Mouse (Mus musculus): Measurements from ENCODE around the gene Tenm2. TPM values are rescaled to one million over a fixed set of nuclear protein-coding genes. Genes with fewer than 3 reads are reported as not detected.

Gene Tenm2
- total and polyA plus RNA-seq, 3 experiments = 0.08 to 0.14 (median 0.12) TPM

DNA sequence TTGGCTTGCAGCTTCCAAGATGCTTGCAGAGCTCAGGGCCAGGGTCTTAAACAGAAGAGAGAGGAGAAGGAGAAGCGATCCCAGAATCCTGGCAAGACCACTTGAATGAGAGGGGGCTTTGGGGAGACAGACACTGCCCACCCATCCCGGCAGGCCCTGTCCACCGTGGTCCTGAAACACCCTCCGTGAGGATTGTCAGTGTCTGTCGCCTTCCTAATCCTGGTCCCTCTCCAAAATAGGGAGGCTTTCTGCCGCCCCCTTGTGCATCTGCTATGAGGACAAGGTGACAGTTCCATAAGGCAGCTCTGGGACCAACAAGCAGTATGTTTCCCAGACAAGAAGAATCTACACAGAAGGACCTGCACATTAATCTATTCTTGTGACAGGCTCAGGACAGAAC is 1007.6 kb downstream of the Tenm2 start:
- intact Hi-C loops (cut with DNase I) = loop anchor here (10.0 kb wide), 1 partner anchor 157 kb away; no protein-coding TSS in a partner anchor
- H3K4me1 ChIP-seq (ENCODE audit: control insufficient read depth, insufficient read depth, low read length) = no peaks in the 10 kb centered on the region
- H3K79me2 ChIP-seq (replicated peaks; ENCODE audit: control insufficient read depth, insufficient read depth, low read length) = no peaks in the 10 kb centered on the region
- H3K27ac ChIP-seq = no peak overlapping the region
- no peak for TF ChIP-seq CTCF (IDR thresholded peaks at IDR 0.05)
- no peak for TF ChIP-seq EP300 (IDR thresholded peaks at IDR 0.05; ENCODE audit: insufficient read depth, low read depth, low read length)
- TF ChIP-seq POLR2A (IDR thresholded peaks at IDR 0.05; ENCODE audit: insufficient read depth, low read depth, low read length) = no peak
- DNase-seq = no peak
- no peak overlapping the region for H3K9ac ChIP-seq (ENCODE audit: low read depth, low read length)
- H3K4me3 ChIP-seq = no peak overlapping the region
- H3K27me3 ChIP-seq (ENCODE audit: control insufficient read depth, insufficient read depth, low read length) = no peaks in the 10 kb centered on the region
- 73% methylated on average over 6 of the region's 6 CpGs for WGBS
- H3K36me3 ChIP-seq (ENCODE audit: control insufficient read depth, insufficient read depth, low read length) = no peaks in the 10 kb centered on the region

DNA sequence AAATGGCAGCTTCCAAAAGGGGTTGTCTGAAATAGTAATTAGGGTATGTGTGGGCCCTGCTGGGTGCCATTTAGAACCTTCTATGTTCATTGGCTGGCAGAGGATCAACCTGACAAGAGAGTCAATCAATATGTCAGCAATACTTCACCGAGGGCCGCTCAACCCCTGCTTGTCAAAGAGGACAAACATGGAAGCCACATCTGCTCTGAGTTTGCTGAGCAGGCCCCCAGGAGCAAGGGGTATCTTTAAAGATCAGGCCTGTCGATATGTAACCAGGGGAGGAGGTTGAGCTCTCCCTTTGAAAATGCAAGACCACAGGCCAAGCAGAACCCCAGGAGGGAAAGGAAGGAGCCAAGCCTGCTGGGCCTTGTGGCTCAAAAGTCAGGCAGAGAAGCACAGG is 1009.7 kb downstream of the Tenm2 start:
- no peaks in the 10 kb centered on the region for H3K79me2 ChIP-seq (replicated peaks; ENCODE audit: control insufficient read depth, insufficient read depth, low read length)
- intact Hi-C loops (cut with DNase I) = loop anchor here (10.0 kb wide), 1 partner anchor 159 kb away; no protein-coding TSS in a partner anchor
- H3K4me1 ChIP-seq (ENCODE audit: control insufficient read depth, insufficient read depth, low read length) = no peaks in the 10 kb centered on the region
- H3K9ac ChIP-seq (ENCODE audit: low read depth, low read length) = no peak overlapping the region
- H3K27me3 ChIP-seq (ENCODE audit: control insufficient read depth, insufficient read depth, low read length) = no peaks in the 10 kb centered on the region
- no peak for TF ChIP-seq POLR2A (IDR thresholded peaks at IDR 0.05; ENCODE audit: insufficient read depth, low read depth, low read length)
- TF ChIP-seq CTCF (IDR thresholded peaks at IDR 0.05) = no peak
- no peak for TF ChIP-seq EP300 (IDR thresholded peaks at IDR 0.05; ENCODE audit: insufficient read depth, low read depth, low read length)
- H3K27ac ChIP-seq = no peak overlapping the region
- WGBS = 70% methylated on average over 3 of the region's 3 CpGs
- H3K4me3 ChIP-seq = no peak overlapping the region
- H3K36me3 ChIP-seq (ENCODE audit: control insufficient read depth, insufficient read depth, low read length) = no peaks in the 10 kb centered on the region
- DNase-seq = no peak

DNA sequence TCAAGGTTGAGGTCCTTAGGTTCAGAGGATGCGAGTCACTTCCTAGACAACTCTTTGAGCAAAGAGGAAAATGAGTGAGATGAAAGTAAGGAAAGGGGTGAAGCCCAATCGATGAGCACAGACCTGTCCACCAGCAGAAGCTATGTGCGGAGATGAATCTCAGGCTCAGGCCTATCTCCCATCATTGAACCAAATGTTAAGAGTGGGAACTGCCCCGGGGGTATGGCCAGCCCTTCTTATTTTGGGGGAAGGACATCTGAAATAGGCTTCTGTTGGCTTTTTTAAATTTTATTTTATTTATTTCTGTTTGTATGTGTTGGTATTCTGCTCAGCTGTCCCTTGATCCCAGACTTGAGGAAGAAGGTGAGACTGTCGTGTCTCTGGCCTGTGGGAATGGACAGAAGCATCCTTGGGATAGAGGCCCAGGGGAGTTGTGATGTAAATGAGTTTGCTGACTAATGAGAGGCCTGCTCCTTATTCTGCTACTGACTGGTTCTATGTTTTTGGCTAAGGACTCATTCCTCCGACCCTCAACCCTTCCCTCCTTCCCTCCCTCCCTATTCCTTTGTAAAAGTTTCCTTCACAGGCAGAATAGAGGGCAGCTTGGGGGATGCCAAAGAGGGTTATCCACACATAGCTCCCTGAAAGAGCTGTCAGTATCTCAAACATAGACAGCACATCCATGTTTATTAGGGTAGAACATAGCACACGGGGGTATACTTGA is 1011.9 kb downstream of the Tenm2 start:
- no peak for TF ChIP-seq CTCF (IDR thresholded peaks at IDR 0.05)
- no peak for TF ChIP-seq EP300 (IDR thresholded peaks at IDR 0.05; ENCODE audit: insufficient read depth, low read depth, low read length)
- TF ChIP-seq POLR2A (IDR thresholded peaks at IDR 0.05; ENCODE audit: insufficient read depth, low read depth, low read length) = no peak
- H3K27ac ChIP-seq = no peak overlapping the region
- intact Hi-C loops (cut with DNase I) = loop anchor here (5.0 to 10.0 kb wide), 3 partner anchors 161 to 963 kb away; no protein-coding TSS in a partner anchor

DNA sequence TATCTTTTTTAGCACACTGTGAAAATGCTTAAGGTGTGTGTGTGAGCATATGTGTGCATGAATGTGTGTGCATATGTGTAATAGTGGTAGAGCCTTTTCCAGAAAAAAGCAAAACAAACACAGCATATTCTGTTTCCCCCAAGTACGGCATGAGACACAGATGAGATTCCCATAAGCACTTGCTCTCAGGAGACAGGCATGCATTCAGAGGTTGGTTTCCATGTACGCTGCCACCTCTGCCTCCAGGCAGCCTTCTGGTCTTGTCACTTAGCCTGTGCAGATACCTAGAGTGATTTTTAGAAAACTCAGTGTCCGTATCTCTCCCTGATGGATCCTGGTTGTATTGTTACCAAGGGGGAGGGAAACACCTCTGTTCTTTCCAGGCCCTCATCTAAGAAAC is 1013.7 kb downstream of the Tenm2 start:
- Histone ChIP-seq H3K27ac (no peak overlapping the region), H3K79me2 (replicated peaks; ENCODE audit: control insufficient read depth, insufficient read depth, low read length) (no peaks in the 10 kb centered on the region), H3K36me3 (ENCODE audit: control insufficient read depth, insufficient read depth, low read length) (no peaks in the 10 kb centered on the region), H3K9ac (ENCODE audit: low read depth, low read length) (no peak overlapping the region), H3K27me3 (ENCODE audit: control insufficient read depth, insufficient read depth, low read length) (no peaks in the 10 kb centered on the region), H3K4me1 (ENCODE audit: control insufficient read depth, insufficient read depth, low read length) (no peaks in the 10 kb centered on the region), H3K4me3 (no peak overlapping the region)
- DNase-seq = no peak
- intact Hi-C loops (cut with DNase I) = loop anchor here (5.0 to 10.0 kb wide), 3 partner anchors 163 to 965 kb away; no protein-coding TSS in a partner anchor
- WGBS = 90% methylated on average over 3 of the region's 3 CpGs
- TF ChIP-seq CTCF (IDR thresholded peaks at IDR 0.05) (no peak), POLR2A (IDR thresholded peaks at IDR 0.05; ENCODE audit: insufficient read depth, low read depth, low read length) (no peak), EP300 (IDR thresholded peaks at IDR 0.05; ENCODE audit: insufficient read depth, low read depth, low read length) (no peak)

More for the DNA sequence above, 1011.9 kb downstream of the Tenm2 start:
- Histone ChIP-seq H3K9ac (ENCODE audit: low read depth, low read length) (no peak overlapping the region), H3K27me3 (ENCODE audit: control insufficient read depth, insufficient read depth, low read length) (no peaks in the 10 kb centered on the region), H3K36me3 (ENCODE audit: control insufficient read depth, insufficient read depth, low read length) (no peaks in the 10 kb centered on the region), H3K4me3 (no peak overlapping the region), H3K79me2 (replicated peaks; ENCODE audit: control insufficient read depth, insufficient read depth, low read length) (no peaks in the 10 kb centered on the region), H3K4me1 (ENCODE audit: control insufficient read depth, insufficient read depth, low read length) (no peaks in the 10 kb centered on the region)
- 80% methylated on average over 7 of the region's 7 CpGs for WGBS
- no peak for DNase-seq

DNA sequence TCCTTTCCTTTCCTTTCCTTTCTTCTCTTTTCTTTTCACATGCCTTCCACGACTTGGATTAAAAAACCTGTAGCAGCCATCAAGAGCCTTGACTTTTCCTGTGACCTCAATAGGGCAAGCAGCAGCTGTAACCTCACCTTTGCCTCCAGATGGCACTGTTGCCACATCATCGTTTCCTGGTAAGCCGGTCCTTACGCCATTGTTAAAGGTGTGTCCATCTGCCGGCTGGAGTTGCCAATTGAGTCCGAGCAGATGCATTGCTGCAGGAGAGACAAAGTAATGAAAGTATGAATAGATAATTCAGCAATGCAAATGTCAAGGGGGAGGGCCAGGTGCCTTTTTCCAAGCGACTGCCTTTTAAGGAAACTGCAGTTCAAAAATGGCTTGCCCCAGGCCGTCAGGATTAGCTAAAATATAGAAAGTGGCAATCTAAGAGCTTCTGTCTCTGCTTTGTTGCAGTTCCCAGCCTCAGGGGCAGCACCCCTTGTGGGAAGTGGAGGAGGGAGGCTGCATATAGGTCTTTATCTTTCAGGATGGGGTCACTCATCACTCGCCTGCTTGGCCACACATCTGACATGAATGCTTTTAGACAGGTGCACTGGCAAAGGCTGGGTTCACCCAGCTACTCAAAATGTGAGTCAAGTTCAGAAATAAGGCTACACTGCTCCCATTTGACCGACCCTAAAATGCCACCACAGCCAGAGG is 1014.3 kb downstream of the Tenm2 start:
- Histone ChIP-seq H3K36me3 (ENCODE audit: control insufficient read depth, insufficient read depth, low read length) (no peaks in the 10 kb centered on the region), H3K79me2 (replicated peaks; ENCODE audit: control insufficient read depth, insufficient read depth, low read length) (no peaks in the 10 kb centered on the region), H3K4me1 (ENCODE audit: control insufficient read depth, insufficient read depth, low read length) (no peaks in the 10 kb centered on the region), H3K9ac (ENCODE audit: low read depth, low read length) (no peak overlapping the region), H3K27ac (no peak overlapping the region), H3K27me3 (ENCODE audit: control insufficient read depth, insufficient read depth, low read length) (no peaks in the 10 kb centered on the region), H3K4me3 (0 out of 2 replicates have a peak overlapping the region, but pooled peaks have one; percentile 6)
- peak; percentile 64 to 72 for DNase-seq
- intact Hi-C loops (cut with DNase I) = loop anchor here (1.0 to 10.0 kb wide), 4 partner anchors 163 to 966 kb away; no protein-coding TSS in a partner anchor
- TF ChIP-seq POLR2A (IDR thresholded peaks at IDR 0.05; ENCODE audit: insufficient read depth, low read depth, low read length) (no peak), CTCF (IDR thresholded peaks at IDR 0.05) (peak; percentile 77), EP300 (IDR thresholded peaks at IDR 0.05; ENCODE audit: insufficient read depth, low read depth, low read length) (0 out of 2 replicates have a peak, but pooled peaks have one; percentile 52)
- 17% methylated on average over 10 of the region's 10 CpGs for WGBS
